Mouse (Mus musculus) stomach, postnatal 0 days (tissue): Measurements from ENCODE around the gene Lpp. TPM values are rescaled to one million over a fixed set of nuclear protein-coding genes. Genes with fewer than 3 reads are reported as not detected.

ENCODE experiments used
- ATAC-seq: fragments of 200-750 bp; cut with Nextera tagmentation; 2 replicates; pipeline ENCODE4 v1.8.0; 2017; ENCODE audit not compliant: low FRiP score, low TSS enrichment
- DNase-seq: peaks from one replicate; pipeline ENCODE4 v3.0.0-alpha.2; 2016; ENCODE audit warnings: low spot score
- H3K27ac ChIP-seq: fragments of 300-500 bp; sonication (generic); replicated peaks from 2 replicates; pipeline ENCODE4 v1.5.1; 2014; ENCODE audit warnings: mild to moderate bottlenecking, control low read depth
- H3K27me3 ChIP-seq: fragments of 300-500 bp; sonication (generic); 2 replicates; pipeline ENCODE4 v1.6.1; 2014; ENCODE audit warnings: low read length; ENCODE audit not compliant: control insufficient read depth, insufficient read depth
- H3K36me3 ChIP-seq: fragments of 300-500 bp; sonication (generic); 2 replicates; pipeline ENCODE4 v1.6.1; 2014; ENCODE audit warnings: low read length, mixed read lengths; ENCODE audit not compliant: control insufficient read depth, insufficient read depth
- H3K4me1 ChIP-seq: fragments of 300-500 bp; sonication (generic); replicated peaks from 2 replicates; pipeline ENCODE4 v1.6.1; 2014; ENCODE audit warnings: antibody characterized with exemption; ENCODE audit not compliant: control insufficient read depth, insufficient read depth
- H3K4me2 ChIP-seq: fragments of 300-500 bp; sonication (generic); replicated peaks from 2 replicates; pipeline ENCODE4 v1.6.1; 2014; ENCODE audit warnings: low read depth, mild to moderate bottlenecking, control low read depth, moderate library complexity
- H3K4me3 ChIP-seq: fragments of 300-500 bp; sonication (generic); 2 replicates; pipeline ENCODE4 v1.5.1; 2014; ENCODE audit warnings: low read depth, low read length, control low read depth
- H3K9ac ChIP-seq: fragments of 300-500 bp; sonication (generic); 2 replicates; pipeline ENCODE4 v1.6.1; 2014; ENCODE audit warnings: mild to moderate bottlenecking, low read length, control low read depth, mixed read lengths
- H3K9me3 ChIP-seq: fragments of 300-500 bp; sonication (generic); 2 replicates; pipeline ENCODE4 v1.6.1; 2016; ENCODE audit warnings: low read length; ENCODE audit not compliant: control insufficient read depth
- CTCF ChIP-seq: IDR thresholded peaks from 2 replicates; pipeline ENCODE4 v1.5.1; 2016; ENCODE audit warnings: antibody characterized with exemption, low read depth, mild to moderate bottlenecking, moderate library complexity
- EP300 ChIP-seq: optimal IDR thresholded peaks from 2 replicates; pipeline ENCODE3; 2016; ENCODE audit warnings: antibody characterized with exemption
- WGBS: fragments of 180-500 bp; shearing (Covaris S2); extraction: QIAGEN DNeasy Blood & Tissue Kit; methylation state at CpG from one replicate; pipeline ENCODE4 v1.1.7; 2014; 5-methylcytosine and 5-hydroxymethylcytosine counted together
- polyA plus RNA-seq: library from polyadenylated mRNA; unstranded; fragments of >200 nt; fragmentation: Nextera tagmentation; extraction: Ambion mirVana; gene quantifications from 2 replicates; pipeline ENCODE4 v1.2.1, GENCODE M21; 2015

Gene Lpp
- polyA plus RNA-seq, 1 experiment from 2014 or later = 51.3 TPM

- H3K36me3 ChIP-seq = peaks cover 2% of the 10 kb centered on the region; the same call in 1 of the 2 replicates
- DNase-seq (no peak), ATAC-seq (no peak)
- no peak overlapping the region for H3K27ac ChIP-seq
- H3K4me3 ChIP-seq = no peak overlapping the region
- no peaks in the 10 kb centered on the region for H3K9me3 ChIP-seq
- no peak overlapping the region for H3K9ac ChIP-seq
- H3K4me2 ChIP-seq = no peak overlapping the region
- TF ChIP-seq CTCF = no peak
- peaks cover 3% of the 10 kb centered on the region; the same call in 1 of the 2 replicates for H3K4me1 ChIP-seq
- WGBS = 95% methylated on average over 2 of the region's 2 CpGs
- H3K27me3 ChIP-seq = no peaks in the 10 kb centered on the region
Measured at GRCm38 (mm10) chr16:24560998-24561397, 167.7 kb downstream of the Lpp start.

- WGBS = 76% methylated on average over 4 of the region's 4 CpGs
Measured at GRCm38 (mm10) chr16:24561602-24562001, 168.3 kb downstream of the Lpp start.

GRCm38 (mm10) chr16:24565311-24565710 lies 172.0 kb downstream of the Lpp start:
- Histone ChIP-seq H3K4me1 (peaks cover 6% of the 10 kb centered on the region; the same call in 1 of the 2 replicates), H3K27ac (no peak overlapping the region), H3K4me3 (no peak overlapping the region), H3K4me2 (no peak overlapping the region), H3K36me3 (peaks cover 5% of the 10 kb centered on the region), H3K9me3 (no peaks in the 10 kb centered on the region), H3K9ac (no peak overlapping the region), H3K27me3 (no peaks in the 10 kb centered on the region)
- DNase-seq (no peak), ATAC-seq (no peak)
- WGBS = 83% methylated on average over 7 of the region's 7 CpGs
- TF ChIP-seq CTCF (no peak), EP300 (no peak)

More at GRCm38 (mm10) chr16:24561602-24562001, 168.3 kb downstream of the Lpp start:
- DNase-seq (no peak), ATAC-seq (no peak)
- TF ChIP-seq EP300 (no peak), CTCF (no peak)
- Histone ChIP-seq H3K4me3 (no peak overlapping the region), H3K4me2 (no peak overlapping the region), H3K36me3 (peaks cover 2% of the 10 kb centered on the region; the same call in 1 of the 2 replicates), H3K27ac (no peak overlapping the region), H3K9ac (no peak overlapping the region), H3K4me1 (peaks cover 6% of the 10 kb centered on the region; the same call in 1 of the 2 replicates), H3K9me3 (no peaks in the 10 kb centered on the region), H3K27me3 (no peaks in the 10 kb centered on the region)

GRCm38 (mm10) chr16:24566277-24566676 lies 173.0 kb downstream of the Lpp start:
- no peak overlapping the region for H3K4me3 ChIP-seq
- no peak overlapping the region for H3K9ac ChIP-seq
- DNase-seq (peak; percentile 60), ATAC-seq (peak; percentile 45; the same call in 1 of the 2 replicates)
- no peaks in the 10 kb centered on the region for H3K27me3 ChIP-seq
- peaks cover 4% of the 10 kb centered on the region for H3K36me3 ChIP-seq
- no peak overlapping the region for H3K27ac ChIP-seq
- no peak overlapping the region for H3K4me2 ChIP-seq
- WGBS = 34% methylated on average over 3 of the region's 3 CpGs
- H3K4me1 ChIP-seq = peaks cover 6% of the 10 kb centered on the region; the same call in 1 of the 2 replicates
- no peaks in the 10 kb centered on the region for H3K9me3 ChIP-seq
- no peak for TF ChIP-seq EP300
- no peak for TF ChIP-seq CTCF

GRCm38 (mm10) chr16:24567562-24567961 lies 174.3 kb downstream of the Lpp start:
- no peaks in the 10 kb centered on the region for H3K27me3 ChIP-seq
- H3K27ac ChIP-seq = no peak overlapping the region
- no peak for ATAC-seq
- TF ChIP-seq CTCF (no peak), EP300 (no peak)
- peaks cover 3% of the 10 kb centered on the region; the same call in 1 of the 2 replicates for H3K36me3 ChIP-seq
- peaks cover 6% of the 10 kb centered on the region; the same call in 1 of the 2 replicates for H3K4me1 ChIP-seq
- H3K9ac ChIP-seq = no peak overlapping the region
- no peak overlapping the region for H3K4me3 ChIP-seq
- DNase-seq = no peak
- 89% methylated on average over 3 of the region's 3 CpGs for WGBS
- H3K9me3 ChIP-seq = no peaks in the 10 kb centered on the region
- H3K4me2 ChIP-seq = no peak overlapping the region

GRCm38 (mm10) chr16:24568061-24568460 lies 174.8 kb downstream of the Lpp start:
- Histone ChIP-seq H3K9me3 (no peaks in the 10 kb centered on the region), H3K9ac (no peak overlapping the region), H3K36me3 (peaks cover 3% of the 10 kb centered on the region; the same call in 1 of the 2 replicates), H3K4me1 (peaks cover 6% of the 10 kb centered on the region; the same call in 1 of the 2 replicates), H3K4me3 (no peak overlapping the region), H3K27ac (no peak overlapping the region), H3K27me3 (no peaks in the 10 kb centered on the region), H3K4me2 (no peak overlapping the region)
- WGBS = 67% methylated on average over 3 of the region's 3 CpGs
- DNase-seq (no peak), ATAC-seq (no peak)
- TF ChIP-seq EP300 (no peak), CTCF (no peak)
